Mouse (Mus musculus): ENCODE results near the gene Lats2.

DNA sequence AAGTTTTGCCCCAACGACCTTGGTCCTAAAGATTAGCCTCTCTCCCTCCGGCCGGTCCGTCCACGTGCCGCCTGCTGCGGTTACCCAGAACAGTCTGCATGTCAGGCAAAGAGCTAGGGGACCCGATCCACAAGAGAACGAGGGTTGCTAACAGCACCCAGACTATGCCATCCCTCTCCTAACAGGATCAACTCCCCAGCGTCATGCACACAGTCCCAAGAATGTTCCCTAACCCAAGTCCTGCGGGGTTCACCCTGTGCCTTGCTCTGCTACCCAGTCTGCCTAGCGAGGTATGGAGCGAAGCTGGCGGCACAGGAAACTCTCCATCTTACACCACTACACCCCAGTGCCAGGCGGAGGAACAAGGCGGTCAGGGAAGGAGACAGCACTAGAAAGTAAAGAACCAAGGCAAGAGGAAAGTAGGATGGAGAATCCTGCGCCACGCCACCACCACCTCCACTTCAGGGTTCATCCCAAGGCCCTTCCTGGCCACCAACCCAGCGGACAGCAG is 93.8 kb downstream of the Lats2 start:
- TF ChIP-seq POLR2A (IDR thresholded peaks at IDR 0.05; ENCODE audit: control insufficient read depth, extremely low read depth, insufficient read depth, low read length, poor library complexity) (no peak), CTCF (IDR thresholded peaks at IDR 0.05; ENCODE audit: borderline replicate concordance, control insufficient read depth, extremely low read depth, insufficient read depth, low read length, poor library complexity) (no peak)
